Mouse (Mus musculus): ENCODE measurements at regions not wholly inside any gene's neighbourhood (a gene's known extent, or its start where the extent isn't known, plus 50 kb on each side); places are given as distances from the start of the nearest gene placed in this dataset.

DNA sequence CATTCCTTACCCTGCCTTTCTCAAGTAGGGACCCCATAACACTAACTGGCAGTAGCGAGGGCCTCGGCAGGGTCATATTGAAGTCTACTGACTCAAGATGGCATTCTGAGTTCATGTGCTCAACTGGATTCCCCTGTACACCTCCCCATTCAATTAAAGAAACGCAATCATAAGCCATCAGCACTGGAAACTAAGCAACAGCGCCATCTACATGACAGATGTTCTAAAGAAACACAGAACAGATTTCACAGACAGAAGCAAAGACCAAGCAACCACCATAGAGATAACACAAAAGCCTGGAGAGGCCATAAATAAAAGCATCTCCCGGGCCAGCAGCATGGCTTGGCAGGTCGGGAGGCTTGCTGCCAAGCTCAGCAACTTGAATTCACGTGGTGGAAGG is 94.6 kb upstream of the Prr30 start:
- ATAC-seq (replicated peaks in 1 of 2; ENCODE audit: insufficient read depth in 1 of 2, low FRiP score in 2 of 2, low TSS enrichment in 1 of 2, low read depth in 1 of 2, poor library complexity in 2 of 2, severe bottlenecking in 2 of 2), result peak; percentile 76

DNA sequence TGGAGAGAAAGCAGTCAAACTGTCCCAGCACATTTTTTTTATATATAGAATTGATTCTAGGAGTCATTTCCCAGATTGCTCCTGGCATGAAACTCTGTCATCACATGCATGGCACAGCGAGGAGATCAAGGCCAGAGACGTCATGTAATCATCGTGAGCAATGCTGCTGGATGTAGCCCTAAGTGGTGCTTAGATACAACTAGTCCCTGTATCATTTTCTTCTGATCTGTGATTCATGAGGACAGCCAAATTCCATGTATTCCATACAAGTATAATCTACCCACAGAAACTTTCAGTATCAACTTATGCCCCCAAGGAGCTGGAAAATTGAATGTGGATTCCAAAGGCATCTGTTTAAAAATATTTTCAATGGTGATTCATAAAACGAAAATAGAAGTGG is 87.6 kb upstream of the Prr30 start:
- no peak for ATAC-seq (replicated peaks in 1 of 2; ENCODE audit: insufficient read depth in 1 of 2, low FRiP score in 2 of 2, low TSS enrichment in 1 of 2, low read depth in 1 of 2, poor library complexity in 2 of 2, severe bottlenecking in 2 of 2)

DNA sequence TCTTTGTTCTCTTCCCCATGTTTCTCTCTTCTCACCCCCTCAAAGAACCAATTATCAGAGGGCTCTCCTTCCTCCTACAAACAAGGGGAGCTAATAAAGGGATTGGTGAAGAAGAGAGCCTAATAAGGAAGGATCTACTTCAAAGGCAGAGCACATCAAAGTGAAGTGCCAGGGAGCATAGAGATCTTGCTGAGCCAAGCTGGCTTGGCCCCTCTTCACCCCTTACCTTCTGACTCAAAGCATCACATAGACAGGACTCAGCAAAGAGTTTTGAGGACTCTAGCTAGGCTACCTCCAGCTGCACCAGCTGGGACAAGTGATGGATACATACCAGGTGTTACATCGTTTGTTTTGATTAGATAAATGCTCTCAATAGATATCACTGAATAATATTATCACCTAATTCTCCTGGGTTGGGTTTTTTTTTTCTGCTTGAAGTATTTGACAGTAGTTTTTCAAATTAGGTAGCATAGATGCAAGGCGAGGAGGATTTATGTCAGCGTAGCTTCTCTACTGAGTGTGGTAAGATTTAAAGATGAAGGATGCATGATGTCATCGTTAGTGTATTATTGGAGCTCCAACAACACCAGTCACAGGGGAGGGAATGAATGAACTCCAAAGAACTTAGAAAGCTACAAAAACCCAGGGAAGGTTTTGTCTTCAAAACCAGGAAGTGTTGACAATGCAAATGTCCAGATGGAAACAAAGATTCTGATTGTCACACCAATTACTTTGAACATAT is 69.1 kb upstream of the Prr30 start:
- no peak for ATAC-seq (replicated peaks in 1 of 2; ENCODE audit: insufficient read depth in 1 of 2, low FRiP score in 2 of 2, low TSS enrichment in 1 of 2, low read depth in 1 of 2, poor library complexity in 2 of 2, severe bottlenecking in 2 of 2)

DNA sequence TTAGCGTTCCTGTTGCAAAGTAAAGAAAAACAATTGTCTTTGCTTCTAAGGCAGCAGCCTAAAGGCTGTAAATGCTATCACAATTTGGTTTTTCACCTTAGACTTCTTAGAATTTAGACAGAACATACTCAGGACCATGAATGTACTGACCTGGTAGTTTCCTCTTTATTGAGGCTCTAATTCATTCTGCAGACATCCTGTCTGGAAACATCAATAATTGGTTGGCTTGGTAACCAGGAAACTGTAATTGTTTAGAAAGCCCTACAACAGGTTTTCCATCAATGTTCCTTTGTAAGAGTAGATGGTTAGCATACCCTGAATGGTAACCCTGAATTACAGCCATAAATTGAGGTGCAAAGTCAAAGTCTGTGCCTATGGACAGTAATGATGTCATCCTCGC is 67.4 kb upstream of the Prr30 start:
- no peak for ATAC-seq (replicated peaks in 1 of 2; ENCODE audit: insufficient read depth in 1 of 2, low FRiP score in 2 of 2, low TSS enrichment in 1 of 2, low read depth in 1 of 2, poor library complexity in 2 of 2, severe bottlenecking in 2 of 2)

All from hematopoietic stem cell, adult 5-6 weeks (primary cell).